Comparison of ENCODE assay signal across 8 mouse cellular contexts in the genomic region with DNA sequence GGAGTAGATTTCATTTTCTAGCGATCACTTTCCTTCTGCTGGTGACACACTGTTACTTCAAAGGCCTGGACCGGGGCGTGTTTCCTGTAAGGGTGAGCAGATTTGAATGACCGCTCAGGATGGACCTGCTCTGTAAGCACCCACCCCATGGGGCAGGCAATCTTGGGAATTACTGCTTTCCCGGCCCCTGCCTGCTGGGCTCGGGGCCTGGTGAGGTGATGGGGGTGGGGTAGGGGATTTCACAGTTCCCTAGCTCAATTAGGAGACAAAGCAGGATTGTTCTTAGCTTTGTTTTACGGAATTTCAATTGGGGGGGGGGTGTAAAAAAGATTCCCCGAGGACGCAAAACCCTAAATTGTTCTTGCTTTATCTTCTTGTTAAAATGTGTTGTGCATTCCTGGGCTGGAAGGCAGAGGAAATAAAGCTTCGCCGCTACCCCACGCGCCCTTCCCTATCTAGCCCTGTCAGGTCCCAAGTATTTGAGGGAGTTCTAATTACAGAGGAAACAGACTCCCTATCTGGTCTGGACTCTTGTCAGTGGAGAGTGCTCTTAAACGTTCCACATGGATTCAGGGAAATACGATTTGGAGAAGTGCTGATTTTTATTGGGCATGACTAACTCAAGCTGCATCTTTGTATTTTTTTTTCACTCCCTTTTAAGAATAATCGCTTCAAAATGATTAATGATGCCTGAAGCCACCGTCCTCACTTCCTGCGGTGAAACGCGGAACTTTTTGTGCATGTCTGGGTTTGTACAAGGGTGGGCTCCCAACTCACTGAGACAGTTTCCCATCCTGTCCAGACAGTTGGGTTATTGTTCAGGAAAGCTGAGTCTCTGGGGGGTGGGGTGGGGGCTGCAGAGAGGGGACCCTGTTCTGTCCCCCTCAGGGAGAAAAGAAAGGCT.
DNase-seq lines count a peak whose midpoint lies in the region; ATAC-seq lines count a peak whose summit lies in the region.

No protein-coding gene starts in this region.

- H3K9me3 ChIP-seq in neural tube, embryonic 14.5 days (ENCODE audit: control insufficient read depth, low read length) = no peaks in the 10 kb centered on the region

- H3K27me3 ChIP-seq in neural tube, embryonic 14.5 days (ENCODE audit: control insufficient read depth, insufficient read depth, low read length) = no peaks in the 10 kb centered on the region

- H3K27ac ChIP-seq in neural tube, embryonic 14.5 days (ENCODE audit: low read depth, low read length) = peak overlapping the region; percentile 74

- DNase-seq in ZHBTc4 (ENCODE audit: low read depth, low spot score) = peak; percentile 40
- DNase-seq in heart, adult 8-10 months (ENCODE audit: low spot score) = peak; percentile 42
- peak; percentile 24 to 49 for DNase-seq in kidney, postnatal 25 days
- no peak for DNase-seq in left cerebral cortex, postnatal 36 days (ENCODE audit: low spot score in 2 of 2)
- no peak for DNase-seq in urinary bladder, adult 18-20 months (ENCODE audit: low spot score in 2 of 2)
- DNase-seq in cerebellum, adult 9-10 months = no peak

- H3K4me2 ChIP-seq in neural tube, embryonic 14.5 days (ENCODE audit: low read depth, low read length) = peak overlapping the region; percentile 43

- no peaks in the 10 kb centered on the region for H3K36me3 ChIP-seq in neural tube, embryonic 14.5 days (ENCODE audit: control insufficient read depth, insufficient read depth, low read length)

- peaks cover 48% of the 10 kb centered on the region for H3K4me1 ChIP-seq in neural tube, embryonic 14.5 days (ENCODE audit: control insufficient read depth, insufficient read depth, low read length)

- WGBS in neural tube, embryonic 14.5 days = 2% methylated on average over 20 of the region's 20 CpGs

- peak; percentile 26 for ATAC-seq in CD4-positive, CD25-positive, alpha-beta regulatory T cell, adult 4 months
- ATAC-seq in neural tube, embryonic 14.5 days (ENCODE audit: low read depth) = peak; percentile 52

- peak overlapping the region; percentile 17 for H3K4me3 ChIP-seq in neural tube, embryonic 14.5 days (ENCODE audit: low read depth, low read length)

- intact Hi-C loops in left cerebral cortex, postnatal 36 days (cut with DNase I) = loop anchor here (5.0 kb wide), 1 partner anchor 43 kb away; no protein-coding TSS in a partner anchor

- peak overlapping the region; percentile 32; the same call in 1 of the 2 replicates for H3K9ac ChIP-seq in neural tube, embryonic 14.5 days (replicated peaks; ENCODE audit: low read depth, low read length)

Comparison
In these comparisons a context has a peak if more than half of its experiments do, and no peak if none do; other contexts are left out.
1. DNase-seq: peak in ZHBTc4 (single experiment), heart, adult 8-10 months (single experiment) and kidney, postnatal 25 days (2 of 2); none in left cerebral cortex, postnatal 36 days (0 of 2), urinary bladder, adult 18-20 months (0 of 2) and cerebellum, adult 9-10 months (single experiment).